ENCODE assay signal across 26 mouse cellular contexts in genomic region chr14:99323376-99323775, GRCm38 (mm10). TPM values are rescaled to one million over a fixed set of nuclear protein-coding genes. Genes with fewer than 3 reads are reported as not detected.
A peak's percentile ranks its signal among the peaks of the same experiment; 100 is the strongest.
DNase-seq lines count a peak whose midpoint lies in the region; ATAC-seq and TF ChIP-seq lines count a peak whose summit lies in the region.
"Had no signal": no experiment of that assay in that cellular context is flagged by ENCODE, and none has a peak within 500 bp of the region (broad histone marks: within the 10 kb centered on the region; RNA-seq: fewer than 3 reads in every experiment).

No protein-coding gene starts in this region.

- H3K27ac ChIP-seq in ES-Bruce4 (ENCODE audit: insufficient read depth, low read length) (peak overlapping the region; percentile 92; the same call in 1 of the 2 replicates), ES-E14 (ENCODE audit: insufficient read depth, low read depth, low read length, poor library complexity, severe bottlenecking) (peak overlapping the region; percentile 4; the same call in 1 of the 2 replicates)
- H3K27ac ChIP-seq in kidney, embryonic 15.5 days, result no peak overlapping the region

- H3K9ac ChIP-seq in ES-Bruce4 (ENCODE audit: low read depth, poor library complexity, severe bottlenecking) (no peak overlapping the region), ES-E14 (ENCODE audit: insufficient read depth, low read depth, low read length, poor library complexity, severe bottlenecking) (no peak overlapping the region; the same call in 1 of the 2 replicates)
- H3K9ac ChIP-seq in kidney, embryonic 15.5 days, result no peak overlapping the region

- WGBS in kidney, embryonic 15.5 days, result 89% methylated on average over 10 of the region's 10 CpGs

- in situ Hi-C loops in ES-E14 (cut with MboI; ENCODE audit: low sequenced_read_pairs in 2 of 2, unreplicated experiment in 2 of 2), result no loop called here

- DNase-seq in ES-E14 (ENCODE audit: low read depth, low spot score) (no peak), R1 (ENCODE audit: low read depth, low spot score) (peak; percentile 77), ZHBTc4 (ENCODE audit: low read depth, low spot score) (peak; percentile 54)
- DNase-seq in testis, postnatal 14 days (ENCODE audit: low spot score), result no peak
- DNase-seq in frontal cortex, postnatal 25 days (ENCODE audit: low spot score in 2 of 2), result no peak
- DNase-seq: adrenal gland, adult 2 months; adrenal gland, adult 8-10 months; adrenal gland, postnatal 10 days; adrenal gland, postnatal 14 days; adrenal gland, postnatal 25 days; adrenal gland, postnatal 36 days; B cell, adult 2 months; cerebellum, adult 11 months; cerebellum, adult 11-12 months; cerebellum, adult 18-20 months; cerebellum, adult 2 months; cerebellum, adult 8-10 months; cerebellum, adult 9-10 months; cerebellum, adult 9-11 months had no signal

- H3K27me3 ChIP-seq in ES-Bruce4 (ENCODE audit: control insufficient read depth, insufficient read depth, low read length, poor library complexity, severe bottlenecking), result no peaks in the 10 kb centered on the region
- H3K27me3 ChIP-seq in kidney, embryonic 15.5 days, result no peaks in the 10 kb centered on the region
- H3K27me3 ChIP-seq: CH12.LX, Patski had no signal

- no peak for ATAC-seq in CD4-positive, CD25-positive, alpha-beta regulatory T cell, adult 4 months
- no peak for ATAC-seq in kidney, embryonic 15.5 days (replicated peaks; ENCODE audit: low FRiP score)
- ATAC-seq: activated CD4-positive, CD25-positive, alpha-beta regulatory T cell, adult 4 months; Patski had no signal

- no peak for TF ChIP-seq CTCF in ES-Bruce4 (IDR thresholded peaks at IDR 0.05; ENCODE audit: low read depth, low read length)

- no peaks in the 10 kb centered on the region for H3K9me3 ChIP-seq in ES-Bruce4 (replicated peaks; ENCODE audit: control insufficient read depth, insufficient read depth, low read length, poor library complexity, severe bottlenecking)
- H3K9me3 ChIP-seq in ES-E14 (ENCODE audit: control insufficient read depth, insufficient read depth, low read depth, low read length), result no peaks in the 10 kb centered on the region
- no peaks in the 10 kb centered on the region for H3K9me3 ChIP-seq in kidney, embryonic 15.5 days (replicated peaks)

- H3K4me1 ChIP-seq in ES-Bruce4 (ENCODE audit: control insufficient read depth, insufficient read depth, low read length) (peaks cover 7% of the 10 kb centered on the region), ES-E14 (ENCODE audit: control insufficient read depth in 2 of 2, insufficient read depth in 2 of 2, low read length in 2 of 2, poor library complexity in 1 of 2) (peaks cover 5 to 30% of the 10 kb centered on the region in 2 experiments; a peak in 3 of 4 replicates)
- H3K4me1 ChIP-seq in kidney, embryonic 15.5 days, result 0 out of 2 replicates have a peak, but pooled peaks cover 2% of the 10 kb centered on the region

- no peak for TF ChIP-seq POLR2A in ES-Bruce4 (IDR thresholded peaks at IDR 0.05; ENCODE audit: insufficient read depth, low read length)

- TF ChIP-seq EP300 in ES-Bruce4 (IDR thresholded peaks at IDR 0.05; ENCODE audit: insufficient read depth, low read depth, low read length), result no peak

- H3K36me3 ChIP-seq in ES-Bruce4 (ENCODE audit: control insufficient read depth, insufficient read depth, low read length, poor library complexity, severe bottlenecking) (no peaks in the 10 kb centered on the region), ES-E14 (ENCODE audit: control insufficient read depth, insufficient read depth, low read length, poor library complexity, severe bottlenecking) (no peaks in the 10 kb centered on the region)
- no peaks in the 10 kb centered on the region for H3K36me3 ChIP-seq in kidney, embryonic 15.5 days
- H3K36me3 ChIP-seq: G1E had no signal

- H3K4me2 ChIP-seq in kidney, embryonic 15.5 days, result no peak overlapping the region

- H3K4me3 ChIP-seq in ES-Bruce4 (ENCODE audit: low read depth, low read length) (no peak overlapping the region), ES-E14 (ENCODE audit: insufficient read depth in 1 of 2, low read depth in 1 of 2, low read length in 2 of 2, poor library complexity in 1 of 2, severe bottlenecking in 1 of 2) (no peak overlapping the region)
- H3K4me3 ChIP-seq in kidney, embryonic 15.5 days (replicated peaks), result no peak overlapping the region

TF ChIP-seq in ES-E14, 5 proteins besides CTCF, POLR2A, EP300 and RAD21:
- TF ChIP-seq ZNF384 (IDR thresholded peaks at IDR 0.05; ENCODE audit: low read depth, low read length) (no peak), ZC3H11A (IDR thresholded peaks at IDR 0.05; ENCODE audit: borderline replicate concordance, low read depth, low read length) (no peak), CHD2 (IDR thresholded peaks at IDR 0.05; ENCODE audit: low read depth, low read length) (no peak), HCFC1 (IDR thresholded peaks at IDR 0.05; ENCODE audit: borderline replicate concordance, insufficient read depth, low read length) (no peak), MAFK (IDR thresholded peaks at IDR 0.05; ENCODE audit: insufficient read depth, low read depth, low read length) (no peak)

RNA-seq across cellular contexts. Expression of gene Klf5, which starts 24.9 kb away (rescaled TPM):
- 122 and 125 TPM in 2 replicates for polyA plus RNA-seq in ES-Bruce4 (2011; ENCODE audit: insufficient read depth, insufficient read length, low read depth, missing spikeins)
- 23.2 and 34.7 TPM in 2 replicates for total RNA-seq in ES-E14 (2012; rRNA removed)
- under 1 TPM in 1 of 2 experiments, not detected in 1; 0.11 TPM for polyA plus RNA-seq in CD4-positive, CD25-positive, alpha-beta regulatory T cell, adult 4 months (2017; shearing (Covaris generic))
- 8.6 and 8.9 TPM in 2 replicates for polyA plus RNA-seq in kidney, embryonic 15.5 days (2015; fragmentation: Nextera tagmentation; extraction: Ambion mirVana)
- polyA plus RNA-seq: activated CD4-positive, CD25-positive, alpha-beta regulatory T cell, adult 4 months; G1E had no signal

Comparison
In these comparisons a context has a peak if more than half of its experiments do, and no peak if none do; other contexts are left out.
1. DNase-seq: peak in R1 (single experiment) and ZHBTc4 (single experiment); none in ES-E14 (single experiment), testis, postnatal 14 days (single experiment) and frontal cortex, postnatal 25 days (0 of 2).
2. RNA of gene Klf5, which starts 24.9 kb away (polyA plus RNA-seq): 122 to 125 TPM in ES-Bruce4; 8.6 to 8.9 TPM in kidney, embryonic 15.5 days and 0.11 TPM in CD4-positive, CD25-positive, alpha-beta regulatory T cell, adult 4 months; every median in the first group is over 10 times any median in the second.